Mouse (Mus musculus): ENCODE data around the gene Casp7. TPM values are rescaled to one million over a fixed set of nuclear protein-coding genes. Genes with fewer than 3 reads are reported as not detected.

Gene Casp7
- polyA plus RNA-seq (2012; rRNA removed; ENCODE audit: low replicate concordance): 11.4 and 11.5 TPM in 2 replicates

GRCm38 (mm10) chr19:56396669-56397621 lies at the start of gene Casp7:
Gene Casp7 (plus strand): TSS chr19:56397129.

GRCm38 (mm10) chr19:56389879-56390278 lies 7.0 kb upstream of the Casp7 start, which contains the start of gene Nrap:
Gene Nrap (minus strand): TSS chr19:56390037.

GRCm38 (mm10) chr19:56461522-56462101 lies 64.7 kb downstream of the Casp7 start, which contains the start of gene Plekhs1:
Gene Plekhs1 (plus strand): TSS chr19:56461640.

Other genes starting within 250 kb of the Casp7 start
- gene Habp2, start 110.0 kb upstream of the Casp7 start, polyA plus RNA-seq (2012; rRNA removed; ENCODE audit: low replicate concordance): 0.94 TPM in 1 of 2 replicates, not detected in the other
- 0.25 and 50.6 TPM in 2 replicates for gene Nrap, start 7.1 kb upstream of the Casp7 start, polyA plus RNA-seq (2012; rRNA removed; ENCODE audit: low replicate concordance)
- 0.35 and 0.93 TPM in 2 replicates for gene Plekhs1, start 64.5 kb downstream of the Casp7 start, polyA plus RNA-seq (2012; rRNA removed; ENCODE audit: low replicate concordance)
- gene Dclre1a, start 151.1 kb downstream of the Casp7 start, polyA plus RNA-seq (2012; rRNA removed; ENCODE audit: low replicate concordance): 3.4 and 4.5 TPM in 2 replicates
- gene Nhlrc2, start 151.1 kb downstream of the Casp7 start, polyA plus RNA-seq (2012; rRNA removed; ENCODE audit: low replicate concordance): 5.5 and 7.3 TPM in 2 replicates